Mouse (Mus musculus) G1E-ER4 (cell line): ENCODE results near the gene 1500009C09Rik. TPM values are rescaled to one million over a fixed set of nuclear protein-coding genes. Genes with fewer than 3 reads are reported as not detected.

Source experiments
- GATA1 ChIP-seq: IDR thresholded peaks from one replicate; pipeline ENCODE4 v1.8.0; 2012; ENCODE audit warnings: low read length, inconsistent platforms
- polyA plus RNA-seq: library from polyadenylated mRNA; stranded (reverse); fragments of >175 nt; gene quantifications from 2 replicates; pipeline ENCODE4 v1.2.3, GENCODE M21; 2012

Gene 1500009C09Rik
- polyA plus RNA-seq, 1 experiment: not detected

- TF ChIP-seq GATA1: no peak
Measured at GRCm38 (mm10) chr15:82230098-82230611, 22.0 kb upstream of the 1500009C09Rik start.

- TF ChIP-seq GATA1: no peak
Measured at GRCm38 (mm10) chr15:82231100-82231499, 21.1 kb upstream of the 1500009C09Rik start.

GRCm38 (mm10) chr15:82231591-82232378, 20.4 kb upstream of the 1500009C09Rik start:
- TF ChIP-seq GATA1: no peak

- no peak for TF ChIP-seq GATA1
Measured at GRCm38 (mm10) chr15:82232651-82233050, 19.5 kb upstream of the 1500009C09Rik start.

- TF ChIP-seq GATA1: no peak
Measured at GRCm38 (mm10) chr15:82235661-82236060, 16.5 kb upstream of the 1500009C09Rik start.

- no peak for TF ChIP-seq GATA1
Measured at GRCm38 (mm10) chr15:82236565-82236964, 15.6 kb upstream of the 1500009C09Rik start.

- TF ChIP-seq GATA1: no peak
Measured at GRCm38 (mm10) chr15:82243311-82243710, 8.9 kb upstream of the 1500009C09Rik start.

GRCm38 (mm10) chr15:82243742-82244114, 8.5 kb upstream of the 1500009C09Rik start:
- no peak for TF ChIP-seq GATA1

- no peak for TF ChIP-seq GATA1
Measured at GRCm38 (mm10) chr15:82244115-82244804, 7.9 kb upstream of the 1500009C09Rik start, which contains the start of gene Cenpm. Gene Cenpm (minus strand): TSS chr15:82244748.

GRCm38 (mm10) chr15:82247131-82247776, 4.9 kb upstream of the 1500009C09Rik start:
- no peak for TF ChIP-seq GATA1

GRCm38 (mm10) chr15:82251579-82251978, 618 bp upstream of the 1500009C09Rik start:
- TF ChIP-seq GATA1: no peak

- no peak for TF ChIP-seq GATA1
Measured at GRCm38 (mm10) chr15:82255248-82255647, 3.1 kb downstream of the 1500009C09Rik start.

- no peak for TF ChIP-seq GATA1
Measured at GRCm38 (mm10) chr15:82255944-82256383, 3.8 kb downstream of the 1500009C09Rik start.

- TF ChIP-seq GATA1: no peak
Measured at GRCm38 (mm10) chr15:82259510-82259909, 7.3 kb downstream of the 1500009C09Rik start.

GRCm38 (mm10) chr15:82266356-82266755, 14.2 kb downstream of the 1500009C09Rik start:
- TF ChIP-seq GATA1: no peak

- no peak for TF ChIP-seq GATA1
Measured at GRCm38 (mm10) chr15:82268185-82268584, 16.0 kb downstream of the 1500009C09Rik start.
